Mouse (Mus musculus) 416B (cell line): ENCODE measurements around the gene Rpl22l1.
"Not testable (repeated sequence)": the region's sequence is repeated elsewhere in the genome, so short reads cannot be mapped to it uniquely, and the experiment has no call there.

Source experiments
- DNase-seq: peaks from one replicate; pipeline ENCODE4 v3.0.0; 2011; ENCODE audit warnings: low read depth

Gene Rpl22l1

DNA sequence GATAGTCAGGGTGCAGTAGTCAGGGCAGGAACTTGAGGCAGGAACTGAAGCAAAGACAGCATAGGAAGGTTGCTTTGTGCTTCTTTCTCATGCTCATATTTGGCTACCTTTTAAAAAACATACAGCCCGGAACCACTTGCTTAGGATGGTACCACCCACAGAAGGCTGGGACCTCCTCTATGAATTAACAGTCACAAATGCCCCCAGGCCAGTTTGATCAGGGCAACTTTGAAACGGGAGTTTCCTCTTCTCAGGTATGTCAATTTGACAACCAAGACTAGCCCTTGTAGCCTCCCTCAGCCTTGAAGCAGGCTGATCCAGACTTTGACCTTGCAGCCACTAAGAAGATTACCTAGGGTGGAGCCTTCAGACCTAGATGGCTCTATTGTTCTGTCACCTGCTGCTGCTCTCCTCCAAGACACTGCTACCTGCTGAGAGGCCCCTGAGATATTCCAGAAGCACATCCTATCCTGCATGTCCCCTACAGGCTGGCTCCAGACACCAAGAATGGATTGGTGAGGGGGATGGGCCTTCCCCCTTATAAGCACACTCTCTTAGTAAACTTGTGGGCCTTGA, 31.6 kb downstream of the Rpl22l1 start:
- DNase-seq = no peak

GRCm38 (mm10) chr3:28841886-28842649, 36.8 kb downstream of the Rpl22l1 start:
- DNase-seq = no peak

- no peak for DNase-seq
Observed at GRCm38 (mm10) chr3:28843231-28843630, 38.0 kb downstream of the Rpl22l1 start.

- no peak for DNase-seq
Observed at GRCm38 (mm10) chr3:28847115-28847514, 41.9 kb downstream of the Rpl22l1 start.

- not testable (repeated sequence) for DNase-seq
Observed at GRCm38 (mm10) chr3:28852174-28852573, 46.9 kb downstream of the Rpl22l1 start.
